Mouse (Mus musculus) splenic B cell, adult 2 months (primary cell): ENCODE results near the gene Clrn1.
"Not testable (repeated sequence)": the region's sequence is repeated elsewhere in the genome, so short reads cannot be mapped to it uniquely, and the experiment has no call there.

ENCODE experiments used
- DNase-seq: peaks from one replicate; pipeline ENCODE4 v3.0.0-alpha.2; 2011; ENCODE audit warnings: low read depth, low spot score
- H3K27me3 ChIP-seq: 2 replicates; pipeline ENCODE4 v1.6.1; 2012; ENCODE audit warnings: mild to moderate bottlenecking, low read length, moderate library complexity, mixed read lengths; ENCODE audit not compliant: control insufficient read depth, poor library complexity, insufficient read depth, severe bottlenecking
- H3K36me3 ChIP-seq: 2 replicates; pipeline ENCODE4 v1.6.1; 2012; ENCODE audit warnings: mild to moderate bottlenecking, low read length, moderate library complexity, mixed read lengths; ENCODE audit not compliant: control insufficient read depth, poor library complexity, insufficient read depth, severe bottlenecking

Clrn1 gene

DNA sequence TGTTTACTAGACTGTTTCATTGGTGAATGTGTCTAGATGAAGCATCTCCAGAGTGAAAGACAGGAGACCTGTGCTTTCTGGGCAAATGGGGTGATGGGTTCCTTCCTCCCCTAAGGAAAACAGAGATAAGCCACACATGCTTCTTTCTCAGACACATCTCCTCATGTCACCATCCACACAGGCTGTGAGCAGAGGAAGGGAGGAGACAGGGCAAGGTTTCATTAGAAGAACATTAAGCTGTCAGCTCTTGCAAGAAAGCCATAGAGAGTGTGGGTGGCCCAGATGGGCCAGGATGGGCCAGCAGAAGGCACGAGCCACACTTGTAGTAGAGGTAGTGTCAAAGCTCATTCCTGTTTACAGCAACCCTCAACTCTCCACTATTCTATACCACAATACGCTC lies 5.0 kb downstream of the Clrn1 start:
- no peak for DNase-seq
- no peaks in the 10 kb centered on the region for H3K36me3 ChIP-seq
- H3K27me3 ChIP-seq, result no peaks in the 10 kb centered on the region

DNA sequence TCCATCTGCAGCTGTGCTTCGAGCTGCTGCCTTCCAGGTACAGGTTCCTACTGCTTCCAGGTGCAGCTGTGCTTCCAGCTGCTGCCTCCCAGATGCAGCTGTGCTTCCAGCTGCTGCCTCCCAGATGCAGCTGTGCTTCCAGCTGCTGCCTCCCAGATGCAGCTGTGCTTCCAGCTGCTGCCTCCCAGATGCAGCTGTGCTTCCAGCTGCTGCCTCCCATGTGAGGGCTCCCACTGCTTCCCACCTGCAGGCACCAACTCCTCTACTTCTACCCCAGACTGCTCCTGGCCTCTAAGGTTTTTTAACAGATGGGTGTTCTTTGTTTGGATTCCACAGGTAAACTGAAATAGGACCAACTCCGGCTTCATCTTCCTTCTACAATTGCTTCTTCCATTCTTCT lies 13.3 kb downstream of the Clrn1 start:
- H3K36me3 ChIP-seq, result not testable (repeated sequence)

DNA sequence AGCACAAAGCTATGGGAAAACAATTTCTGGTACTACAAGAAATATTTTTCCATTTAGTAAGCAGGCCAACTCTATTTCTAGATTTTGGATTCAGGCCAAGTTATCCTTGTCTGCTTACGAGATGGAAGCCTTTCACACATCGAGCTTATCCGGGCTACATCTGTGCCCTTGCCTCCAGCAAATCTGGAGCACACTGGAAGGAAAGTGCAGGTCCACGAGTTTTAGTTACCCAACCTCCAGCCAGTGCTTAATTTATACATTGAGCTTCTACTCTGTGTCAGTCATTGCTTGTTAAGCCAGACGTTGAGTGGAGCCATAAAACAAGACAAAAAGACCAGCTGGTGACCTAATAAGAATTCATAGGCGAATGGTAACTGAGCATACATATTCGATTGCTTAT lies 19.4 kb downstream of the Clrn1 start:
- H3K27me3 ChIP-seq, result no peaks in the 10 kb centered on the region
- DNase-seq, result no peak
- no peaks in the 10 kb centered on the region for H3K36me3 ChIP-seq

More for the DNA sequence above, 13.3 kb downstream of the Clrn1 start:
- not testable (repeated sequence) for DNase-seq, H3K27me3 ChIP-seq

DNA sequence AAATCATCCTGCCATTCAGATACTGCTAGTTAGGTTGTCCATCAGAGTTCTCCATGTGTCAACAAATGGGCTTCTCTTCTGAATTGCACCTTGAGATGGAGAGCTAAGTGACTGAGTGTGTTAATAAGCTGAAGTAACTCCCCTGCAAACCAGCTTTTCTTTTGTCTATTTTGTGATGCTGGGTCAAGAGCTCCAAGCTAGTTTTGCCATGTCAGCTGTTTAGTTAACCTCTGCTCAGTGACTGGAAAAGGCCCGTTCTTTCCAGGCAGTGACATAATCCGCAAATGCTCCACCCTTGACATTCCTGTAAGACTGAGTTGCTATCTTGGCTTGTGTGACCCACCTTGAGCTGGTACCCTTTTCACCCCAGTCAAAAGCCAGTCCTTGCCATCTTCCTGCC lies 22.2 kb downstream of the Clrn1 start:
- Histone ChIP-seq H3K36me3 (no peaks in the 10 kb centered on the region), H3K27me3 (no peaks in the 10 kb centered on the region)
- no peak for DNase-seq

DNA sequence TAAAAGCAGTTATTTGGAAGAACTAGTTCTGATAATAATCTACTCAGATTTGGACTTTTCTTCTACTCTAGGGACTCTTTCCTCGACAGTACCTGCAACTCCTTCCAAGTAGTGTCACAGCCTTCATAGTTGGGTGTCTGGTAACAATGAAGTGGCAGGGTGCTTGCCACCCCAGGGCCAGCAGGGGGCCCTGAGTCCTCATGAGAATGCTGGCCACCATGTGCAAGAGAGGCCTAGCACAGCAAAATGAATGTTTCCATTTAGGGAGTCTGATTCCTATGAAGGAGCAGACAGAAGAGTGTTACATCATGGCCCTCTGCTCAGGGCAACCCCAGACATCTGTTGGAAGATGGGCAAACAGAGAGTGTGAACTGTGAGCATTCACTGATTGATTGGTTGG lies 41.7 kb downstream of the Clrn1 start:
- no peaks in the 10 kb centered on the region for H3K27me3 ChIP-seq
- DNase-seq, result peak; percentile 7
- no peaks in the 10 kb centered on the region for H3K36me3 ChIP-seq

DNA sequence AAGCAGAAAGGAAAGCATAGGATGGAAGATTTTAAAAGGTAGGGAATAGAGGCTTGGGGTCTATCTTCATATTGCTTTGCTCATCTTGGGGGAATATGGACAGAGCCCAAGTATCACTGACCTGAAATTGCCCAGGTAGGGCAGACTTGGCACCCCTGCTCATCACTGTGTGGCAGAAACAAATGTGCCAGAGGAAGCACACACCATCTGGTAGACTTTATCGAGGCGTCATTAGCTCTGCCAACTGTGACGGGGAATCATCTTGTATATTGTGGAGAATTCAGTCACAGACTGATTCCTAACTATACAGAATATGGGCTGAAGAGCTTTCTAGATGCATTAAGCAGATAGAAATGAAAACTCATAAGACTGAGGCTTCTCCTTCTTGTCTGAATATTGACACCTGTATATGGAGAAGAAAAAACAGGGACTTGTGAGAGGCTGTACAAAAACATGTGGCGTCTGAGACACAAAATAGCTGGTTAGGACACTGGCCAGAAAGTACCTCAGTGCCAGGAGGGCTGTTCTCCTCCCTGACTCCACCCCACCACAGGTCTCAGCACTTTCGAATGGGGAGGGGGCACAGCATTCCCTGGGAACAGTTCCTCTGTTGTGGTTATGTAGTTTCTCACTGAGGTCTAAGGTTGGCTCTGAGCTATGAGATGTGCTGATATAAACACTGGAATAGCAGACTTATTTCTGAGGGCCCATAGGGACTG lies 51.5 kb downstream of the Clrn1 start:
- H3K36me3 ChIP-seq, result no peaks in the 10 kb centered on the region
- no peaks in the 10 kb centered on the region for H3K27me3 ChIP-seq
- DNase-seq, result no peak

DNA sequence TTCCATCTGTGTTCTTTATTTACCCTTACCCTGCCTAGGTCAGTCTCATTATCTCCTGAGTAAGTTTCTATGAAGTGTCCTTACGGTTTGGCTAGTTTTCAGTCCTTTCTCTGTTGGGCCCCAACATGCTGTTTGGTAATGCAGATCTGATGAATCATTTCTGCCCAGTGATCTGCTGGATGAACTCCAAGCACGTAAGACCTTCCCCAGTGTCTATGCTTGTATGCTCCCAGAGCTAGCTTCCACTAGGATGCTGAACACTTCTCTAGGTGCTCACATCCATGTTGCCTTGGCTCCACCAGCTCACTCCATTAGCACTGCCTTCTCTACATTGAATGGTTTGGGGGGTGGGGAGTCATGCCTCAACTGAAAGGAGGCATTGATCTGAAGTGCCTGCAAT lies 52.3 kb downstream of the Clrn1 start:
- H3K36me3 ChIP-seq, result no peaks in the 10 kb centered on the region
- H3K27me3 ChIP-seq, result no peaks in the 10 kb centered on the region
- DNase-seq, result no peak

DNA sequence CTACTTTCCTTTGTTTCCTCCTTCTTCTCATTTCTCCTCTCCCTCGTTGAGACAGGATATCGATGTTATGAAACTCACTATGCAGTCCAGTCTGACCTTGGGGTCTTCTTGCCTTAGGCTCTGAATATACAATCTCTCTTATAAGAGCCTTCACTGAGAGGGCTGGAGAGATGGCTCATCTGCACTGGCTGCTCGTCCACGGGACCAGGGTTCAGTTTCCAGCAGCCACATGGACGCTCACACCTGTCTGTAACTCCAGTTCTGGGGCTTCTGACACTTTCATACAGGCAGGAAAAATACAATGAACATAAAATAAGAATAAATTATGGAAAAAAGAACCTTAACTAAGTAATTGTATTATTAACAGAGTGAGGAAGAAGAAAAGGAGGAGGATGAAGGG lies 53.6 kb downstream of the Clrn1 start:
- Histone ChIP-seq H3K27me3 (no peaks in the 10 kb centered on the region), H3K36me3 (no peaks in the 10 kb centered on the region)
- DNase-seq, result no peak

DNA sequence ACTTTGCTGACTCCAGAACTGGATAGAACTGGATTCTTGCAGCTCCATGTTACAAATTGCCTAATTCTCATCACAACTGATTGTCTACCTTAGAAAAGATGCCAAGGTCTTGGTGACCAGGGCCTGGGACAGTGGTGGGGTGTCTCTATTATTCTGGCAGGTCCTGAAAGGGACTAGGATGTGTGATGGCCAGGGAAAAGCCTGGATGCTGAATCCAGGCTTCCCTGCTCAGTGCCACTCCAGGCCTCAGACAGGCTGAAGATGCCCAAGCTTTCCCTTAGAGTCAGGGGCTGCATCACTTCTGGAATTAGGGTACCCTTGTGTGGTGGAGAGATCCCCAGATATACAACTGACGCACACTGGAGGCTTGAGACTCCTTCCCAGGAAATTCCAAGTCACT lies 55.2 kb downstream of the Clrn1 start:
- Histone ChIP-seq H3K36me3 (no peaks in the 10 kb centered on the region), H3K27me3 (no peaks in the 10 kb centered on the region)
- no peak for DNase-seq

DNA sequence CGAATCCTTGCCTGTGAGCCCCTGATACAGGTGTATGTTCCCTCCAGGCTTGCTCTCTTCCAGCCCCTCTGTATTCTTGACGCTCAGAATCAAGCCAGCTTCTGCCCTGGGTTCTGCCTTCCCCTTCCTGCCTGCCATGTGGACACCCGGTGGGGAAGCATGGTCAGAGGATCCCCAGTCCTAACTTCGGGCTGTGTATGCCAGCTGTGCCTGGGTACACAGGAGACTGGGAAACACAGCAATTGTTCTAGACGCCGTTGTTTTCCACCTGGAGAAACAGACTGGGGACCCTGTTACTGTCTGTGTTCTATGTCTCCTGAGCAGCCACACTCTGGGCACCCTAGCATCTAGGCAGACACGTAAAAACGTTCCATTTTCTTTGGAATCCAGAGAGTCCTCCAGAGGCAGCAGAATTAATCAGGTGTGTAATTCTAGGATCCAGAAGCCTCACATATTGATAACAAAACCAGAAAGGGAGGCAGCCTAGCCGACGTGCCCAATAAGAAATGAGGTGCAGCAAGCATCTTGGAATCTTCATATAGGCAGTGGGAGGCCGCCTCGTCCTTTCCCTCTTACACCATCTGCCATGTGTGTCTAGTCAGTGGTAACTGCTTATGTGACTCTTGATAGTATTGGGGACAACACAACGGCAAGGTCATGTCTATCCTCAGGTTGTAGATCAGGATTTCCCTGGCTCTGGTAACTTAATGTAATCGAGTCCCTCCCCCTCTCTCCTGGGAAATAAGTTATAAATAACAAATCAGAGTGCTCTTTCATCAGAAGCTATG lies 56.6 kb downstream of the Clrn1 start:
- no peak for DNase-seq
- Histone ChIP-seq H3K27me3 (no peaks in the 10 kb centered on the region), H3K36me3 (no peaks in the 10 kb centered on the region)

DNA sequence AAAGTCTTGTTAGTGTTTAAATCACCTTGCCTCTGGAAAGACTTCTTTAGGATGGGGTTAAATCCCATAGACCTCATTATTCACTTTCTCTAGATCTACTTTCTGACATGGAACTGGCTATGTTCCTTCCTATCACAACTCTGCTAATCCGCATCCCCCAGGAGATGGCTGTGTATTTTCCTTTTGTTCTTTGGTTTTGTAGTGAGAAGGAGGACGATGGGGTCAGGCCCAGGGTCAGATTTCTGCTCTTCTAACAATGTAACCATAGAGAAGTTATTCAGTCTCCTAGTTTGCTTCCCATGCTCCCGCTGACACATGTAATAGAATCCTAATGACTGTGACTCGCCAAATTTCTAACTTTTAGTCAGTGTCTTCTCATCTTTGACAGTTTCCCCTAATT lies 58.9 kb downstream of the Clrn1 start:
- no peaks in the 10 kb centered on the region for H3K36me3 ChIP-seq
- no peaks in the 10 kb centered on the region for H3K27me3 ChIP-seq
- no peak for DNase-seq

DNA sequence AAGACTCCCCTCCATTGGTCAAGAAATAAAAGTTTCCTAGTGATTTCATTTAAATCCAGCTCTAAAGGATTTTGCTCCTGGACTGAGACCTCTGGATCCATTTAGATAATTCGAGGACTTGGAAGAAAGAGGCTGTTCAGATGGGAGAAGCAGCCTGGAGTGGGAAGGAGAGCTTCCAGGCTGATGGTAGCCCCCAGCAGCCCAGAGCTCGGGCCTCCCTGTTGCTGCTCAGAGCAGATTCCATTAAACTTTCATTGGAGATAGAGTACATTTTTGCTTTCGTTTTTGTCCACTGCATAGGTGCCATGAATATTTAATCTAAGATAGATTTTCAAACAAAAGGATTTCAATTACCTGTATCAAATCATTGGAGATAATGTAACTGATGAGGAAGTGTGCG lies 62.9 kb downstream of the Clrn1 start, which contains the start of gene Mindy4b-ps:
Gene Mindy4b-ps, minus strand, starts transcription at position 101 of the 400 bp plus-strand sequence.
- H3K27me3 ChIP-seq, result no peaks in the 10 kb centered on the region
- H3K36me3 ChIP-seq, result no peaks in the 10 kb centered on the region
- no peak for DNase-seq

DNA sequence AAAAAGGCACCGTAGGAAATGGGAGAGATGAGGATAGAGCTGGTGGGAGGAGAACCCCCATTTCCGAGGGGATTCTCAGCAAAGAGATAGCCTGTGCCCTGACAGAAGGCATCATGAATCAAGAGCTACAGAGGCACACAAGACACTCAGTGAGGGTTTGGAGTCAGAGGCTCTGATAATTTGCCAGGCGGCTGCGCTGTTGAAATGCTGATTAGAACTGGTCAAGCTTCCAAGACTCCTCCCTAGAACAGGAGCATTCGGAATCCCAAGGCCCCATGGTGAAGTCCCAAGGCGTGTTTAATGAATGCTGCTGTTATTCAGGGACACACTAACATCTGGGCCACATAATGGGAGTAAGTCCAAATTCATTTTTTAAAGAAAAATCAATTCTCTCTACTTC lies 67.8 kb downstream of the Clrn1 start:
- Histone ChIP-seq H3K36me3 (no peaks in the 10 kb centered on the region), H3K27me3 (no peaks in the 10 kb centered on the region)
- no peak for DNase-seq

DNA sequence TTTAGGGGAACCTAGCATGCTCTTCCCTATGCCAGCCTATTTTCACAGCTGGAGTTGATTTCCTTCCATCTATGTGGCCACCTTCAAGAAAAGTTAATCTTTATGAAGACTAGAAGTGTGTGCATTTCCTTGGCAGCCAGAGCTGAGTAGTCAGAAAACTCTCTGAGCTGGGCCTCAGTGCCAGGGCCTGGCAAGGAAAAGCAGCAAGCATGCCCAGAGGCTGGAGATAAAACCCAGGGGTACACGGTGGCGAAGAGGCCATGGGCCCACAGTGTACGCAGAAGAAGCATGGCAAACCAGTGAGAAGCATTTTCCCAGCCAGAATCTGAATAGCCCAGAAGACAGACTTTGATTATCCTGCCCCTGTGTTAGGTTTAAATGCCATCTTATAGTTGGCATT lies 70.9 kb downstream of the Clrn1 start:
- H3K27me3 ChIP-seq, result no peaks in the 10 kb centered on the region
- DNase-seq, result no peak
- H3K36me3 ChIP-seq, result no peaks in the 10 kb centered on the region

DNA sequence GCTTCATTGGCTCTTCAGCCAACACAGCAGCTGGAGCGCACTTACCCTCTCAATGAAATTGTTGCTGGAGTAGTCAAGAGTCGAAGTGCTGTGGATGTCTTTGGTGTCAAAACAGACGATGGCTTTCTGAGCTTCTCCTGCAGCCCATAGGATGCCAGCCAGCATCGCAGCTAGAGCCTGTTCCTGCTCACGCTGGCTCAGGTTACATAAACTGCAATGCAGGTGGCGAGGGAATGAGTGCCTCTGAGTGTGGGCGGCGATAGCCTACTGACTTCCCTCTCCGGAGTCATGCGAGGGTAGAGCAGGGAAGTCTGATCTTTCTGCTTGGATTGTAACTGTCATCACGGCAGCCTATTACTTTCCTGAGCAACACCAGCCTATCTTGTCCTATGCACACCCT lies 74.8 kb downstream of the Clrn1 start:
- Histone ChIP-seq H3K36me3 (no peaks in the 10 kb centered on the region), H3K27me3 (no peaks in the 10 kb centered on the region)
- DNase-seq, result no peak
